Comparison of ENCODE assay signal across 8 mouse cellular contexts in genomic region chr14:61686101-61686691, GRCm38 (mm10).
A peak's percentile ranks its signal among the peaks of the same experiment; 100 is the strongest.
DNase-seq lines count a peak whose midpoint lies in the region; ATAC-seq and TF ChIP-seq lines count a peak whose summit lies in the region.

No protein-coding gene starts in this region.

- no peak overlapping the region; the same call in 1 of the 2 replicates for H3K27ac ChIP-seq in embryonic facial prominence, embryonic 14.5 days (replicated peaks; ENCODE audit: low read depth, low read length)
- no peak overlapping the region for H3K27ac ChIP-seq in hindbrain, embryonic 16.5 days (ENCODE audit: low read depth, low read length)
- H3K27ac ChIP-seq in lung, embryonic 15.5 days = no peak overlapping the region
- H3K27ac ChIP-seq in stomach, embryonic 14.5 days (ENCODE audit: low read length) = no peak overlapping the region

- no peak for TF ChIP-seq POLR2A in lung, adult 2 months (IDR thresholded peaks at IDR 0.05; ENCODE audit: borderline replicate concordance, extremely low read depth, low read depth, low read length)

- WGBS in lung, adult 2 months = 33% methylated on average over 35 of the region's 35 CpGs
- 3% methylated on average over 30 of the region's 35 CpGs for WGBS in embryonic facial prominence, embryonic 14.5 days
- WGBS in hindbrain, embryonic 16.5 days = 2% methylated on average over 35 of the region's 35 CpGs
- WGBS in lung, embryonic 15.5 days = 5% methylated on average over 35 of the region's 35 CpGs
- WGBS in stomach, embryonic 14.5 days = 4% methylated on average over 30 of the region's 35 CpGs

- H3K27me3 ChIP-seq in embryonic facial prominence, embryonic 14.5 days (replicated peaks; ENCODE audit: control insufficient read depth, insufficient read depth, low read length) = peaks cover 52% of the 10 kb centered on the region
- H3K27me3 ChIP-seq in hindbrain, embryonic 16.5 days (replicated peaks; ENCODE audit: control insufficient read depth, insufficient read depth, low read length) = peaks cover 26% of the 10 kb centered on the region
- peaks cover 51% of the 10 kb centered on the region for H3K27me3 ChIP-seq in lung, embryonic 15.5 days
- peaks cover 34% of the 10 kb centered on the region for H3K27me3 ChIP-seq in stomach, embryonic 14.5 days (ENCODE audit: control insufficient read depth, insufficient read depth, low read length)

- no peaks in the 10 kb centered on the region for H3K9me3 ChIP-seq in embryonic facial prominence, embryonic 14.5 days (ENCODE audit: control insufficient read depth, low read length)
- no peaks in the 10 kb centered on the region for H3K9me3 ChIP-seq in hindbrain, embryonic 16.5 days (ENCODE audit: control insufficient read depth, low read length)
- no peaks in the 10 kb centered on the region for H3K9me3 ChIP-seq in lung, embryonic 15.5 days
- H3K9me3 ChIP-seq in stomach, embryonic 14.5 days (ENCODE audit: control insufficient read depth, low read depth, low read length) = no peaks in the 10 kb centered on the region

- H3K36me3 ChIP-seq in embryonic facial prominence, embryonic 14.5 days (ENCODE audit: control insufficient read depth, insufficient read depth, low read length) = no peaks in the 10 kb centered on the region
- no peaks in the 10 kb centered on the region for H3K36me3 ChIP-seq in hindbrain, embryonic 16.5 days (ENCODE audit: control insufficient read depth, insufficient read depth, low read length)
- no peaks in the 10 kb centered on the region for H3K36me3 ChIP-seq in lung, embryonic 15.5 days
- no peaks in the 10 kb centered on the region for H3K36me3 ChIP-seq in stomach, embryonic 14.5 days (ENCODE audit: control insufficient read depth, insufficient read depth, low read length)

- no peak for TF ChIP-seq CTCF in lung, adult 2 months (IDR thresholded peaks at IDR 0.05; ENCODE audit: insufficient read depth, low read length)

- no peak for ATAC-seq in embryonic facial prominence, embryonic 14.5 days (ENCODE audit: low read depth)
- ATAC-seq in hindbrain, embryonic 16.5 days = no peak
- no peak for ATAC-seq in lung, embryonic 15.5 days (ENCODE audit: borderline replicate concordance, extremely low read depth, low FRiP score, low TSS enrichment)
- ATAC-seq in stomach, embryonic 14.5 days (ENCODE audit: insufficient number of reproducible peaks, insufficient read depth, low FRiP score, low read depth) = no peak

- DNase-seq in lung, adult 2 months = peak; percentile 33
- no peak for DNase-seq in lung, postnatal 25 days (ENCODE audit: low spot score)
- DNase-seq in embryonic facial prominence, embryonic 14.5 days (ENCODE audit: low spot score) = no peak
- DNase-seq in frontal cortex, postnatal 10 days (ENCODE audit: low spot score in 2 of 2) = no peak
- DNase-seq in layer of hippocampus, postnatal 36 days = no peak

- peaks cover 16% of the 10 kb centered on the region for H3K4me1 ChIP-seq in lung, adult 2 months (ENCODE audit: control insufficient read depth, insufficient read depth, low read length)
- peaks cover 25% of the 10 kb centered on the region; the same call in 1 of the 2 replicates for H3K4me1 ChIP-seq in embryonic facial prominence, embryonic 14.5 days (ENCODE audit: control insufficient read depth, insufficient read depth, low read length)
- H3K4me1 ChIP-seq in hindbrain, embryonic 16.5 days (ENCODE audit: control insufficient read depth, insufficient read depth, low read depth, low read length) = peaks cover 19% of the 10 kb centered on the region
- H3K4me1 ChIP-seq in lung, embryonic 15.5 days = peaks cover 53% of the 10 kb centered on the region
- H3K4me1 ChIP-seq in stomach, embryonic 14.5 days (ENCODE audit: control insufficient read depth, insufficient read depth, low read length) = peaks cover 6% of the 10 kb centered on the region

- H3K9ac ChIP-seq in embryonic facial prominence, embryonic 14.5 days (ENCODE audit: low read depth, low read length) = peak overlapping the region; percentile 68
- no peak overlapping the region for H3K9ac ChIP-seq in hindbrain, embryonic 16.5 days (ENCODE audit: low read depth, low read length)
- no peak overlapping the region for H3K9ac ChIP-seq in lung, embryonic 15.5 days
- no peak overlapping the region for H3K9ac ChIP-seq in stomach, embryonic 14.5 days (replicated peaks; ENCODE audit: low read depth, low read length)

- H3K4me3 ChIP-seq in lung, adult 2 months (replicated peaks; ENCODE audit: extremely low read depth, low read depth, low read length) = peak overlapping the region; percentile 9
- peak overlapping the region; percentile 44 for H3K4me3 ChIP-seq in embryonic facial prominence, embryonic 14.5 days (ENCODE audit: low read depth, low read length)
- H3K4me3 ChIP-seq in hindbrain, embryonic 16.5 days (ENCODE audit: low read length) = peak overlapping the region; percentile 24; the same call in 1 of the 2 replicates
- peak overlapping the region; percentile 49 for H3K4me3 ChIP-seq in lung, embryonic 15.5 days
- H3K4me3 ChIP-seq in stomach, embryonic 14.5 days (ENCODE audit: low read depth, low read length) = 0 out of 2 replicates have a peak overlapping the region, but pooled peaks have one; percentile 2

- H3K4me2 ChIP-seq in embryonic facial prominence, embryonic 14.5 days (ENCODE audit: low read depth, low read length) = peak overlapping the region; percentile 85
- H3K4me2 ChIP-seq in hindbrain, embryonic 16.5 days (ENCODE audit: low read length) = peak overlapping the region; percentile 50
- peak overlapping the region; percentile 96 for H3K4me2 ChIP-seq in lung, embryonic 15.5 days
- peak overlapping the region; percentile 36 for H3K4me2 ChIP-seq in stomach, embryonic 14.5 days (replicated peaks; ENCODE audit: low read depth, low read length)

Comparison
In these comparisons a context has a peak if more than half of its experiments do, and no peak if none do; other contexts are left out.
1. H3K4me2 ChIP-seq: peak in every context shown above with its lines; median percentile 96 in lung, embryonic 15.5 days; 85 in embryonic facial prominence, embryonic 14.5 days; 50 in hindbrain, embryonic 16.5 days; 36 in stomach, embryonic 14.5 days.